Mouse (Mus musculus) C2C12 (cell line): Measurements from ENCODE around the gene Capn2. TPM values are rescaled to one million over a fixed set of nuclear protein-coding genes. Genes with fewer than 3 reads are reported as not detected.

Experiments used
- H3K27me3 ChIP-seq: one replicate; pipeline ENCODE4 v1.6.1; 2011; ENCODE audit not compliant: control insufficient read depth, insufficient read depth, insufficient read length
- H3K36me3 ChIP-seq: one replicate; pipeline ENCODE4 v1.6.1; 2011; ENCODE audit not compliant: control insufficient read depth, insufficient read depth
- H3K4me3 ChIP-seq: one replicate; pipeline ENCODE4 v1.5.1; 2011; ENCODE audit warnings: mild to moderate bottlenecking, control low read depth; ENCODE audit not compliant: poor library complexity, insufficient read depth, severe bottlenecking
- H3K79me2 ChIP-seq: one replicate; pipeline ENCODE4 v1.6.1; 2011; ENCODE audit not compliant: control insufficient read depth, insufficient read depth
- H3K79me3 ChIP-seq: one replicate; pipeline ENCODE4 v1.6.1; 2011; ENCODE audit warnings: low read depth, control low read depth
- H3ac ChIP-seq: one replicate; pipeline ENCODE3; 2011; ENCODE audit warnings: low read depth; ENCODE audit not compliant: control insufficient read depth, insufficient read length
- CEBPB ChIP-seq: IDR thresholded peaks from one replicate; pipeline ENCODE4 v1.6.1; 2011; ENCODE audit warnings: low read depth, mild to moderate bottlenecking, control low read depth, moderate library complexity
- CTCF ChIP-seq: IDR thresholded peaks from one replicate; pipeline ENCODE4 v1.5.1; 2011; ENCODE audit not compliant: control insufficient read depth, insufficient read depth, insufficient read length
- FOSL1 ChIP-seq: IDR thresholded peaks from one replicate; pipeline ENCODE4 v1.8.0; 2011; ENCODE audit warnings: mild to moderate bottlenecking, low read length; ENCODE audit not compliant: poor library complexity, insufficient read depth, severe bottlenecking
- MAX ChIP-seq: IDR thresholded peaks from one replicate; pipeline ENCODE4 v1.6.1; 2011; ENCODE audit warnings: mild to moderate bottlenecking, control low read depth
- MYOD1 ChIP-seq: IDR thresholded peaks from one replicate; pipeline ENCODE4 v1.6.1; 2011; ENCODE audit warnings: low read depth; ENCODE audit not compliant: control insufficient read depth, insufficient read length
- MYOG ChIP-seq: IDR thresholded peaks from one replicate; pipeline ENCODE4 v1.6.1; 2011; ENCODE audit not compliant: control insufficient read depth, insufficient read length; ENCODE audit errors: extremely low read depth
- USF1 ChIP-seq: IDR thresholded peaks from one replicate; pipeline ENCODE4 v1.6.1; 2011; ENCODE audit warnings: low read depth, mild to moderate bottlenecking, control low read depth, moderate library complexity
- polyA plus RNA-seq: library from polyadenylated mRNA; unstranded; fragments of >200 nt; fragmentation: generic; extraction: Trizol; gene quantifications from one replicate; pipeline ENCODE4 v1.2.1, GENCODE M21; 2012; ENCODE audit warnings: missing spikeins

Gene Capn2
- polyA plus RNA-seq, 1 experiment = 171 TPM

GRCm38 (mm10) chr1:182425176-182425575 lies 92.2 kb downstream of the Capn2 start:
- no peak overlapping the region for H3ac ChIP-seq

DNA sequence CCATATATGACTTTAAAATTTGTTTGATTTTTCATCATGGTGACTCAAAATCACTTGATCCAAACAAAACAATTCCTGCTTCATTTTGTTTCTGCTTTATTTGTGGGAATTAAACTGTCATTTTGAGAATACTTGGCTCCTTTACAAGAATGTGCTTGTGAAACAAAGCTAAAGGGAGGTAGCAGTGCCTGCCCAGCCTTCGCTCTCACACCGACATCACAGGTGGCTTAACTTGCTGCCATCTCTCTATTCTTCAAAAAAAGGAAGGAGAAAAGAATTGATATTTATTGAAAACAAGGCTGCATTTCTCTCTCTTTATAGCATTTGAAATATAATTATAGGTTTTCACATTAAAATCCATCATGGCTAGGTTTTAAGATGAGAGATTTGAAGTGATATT lies 93.1 kb downstream of the Capn2 start:
- Histone ChIP-seq H3K4me3 (no peak overlapping the region), H3K79me3 (peaks cover 20% of the 10 kb centered on the region), H3K79me2 (peaks cover 78% of the 10 kb centered on the region), H3K36me3 (no peaks in the 10 kb centered on the region), H3ac (no peak overlapping the region), H3K27me3 (no peaks in the 10 kb centered on the region)
- TF ChIP-seq MAX = no peak
- no peak for TF ChIP-seq MYOG
- no peak for TF ChIP-seq CTCF
- TF ChIP-seq MYOD1 = no peak
- no peak for TF ChIP-seq USF1
- no peak for TF ChIP-seq FOSL1
- no peak for TF ChIP-seq CEBPB

More at GRCm38 (mm10) chr1:182425176-182425575, 92.2 kb downstream of the Capn2 start:
- H3K79me2 ChIP-seq = peaks cover 69% of the 10 kb centered on the region
- no peaks in the 10 kb centered on the region for H3K36me3 ChIP-seq
- TF ChIP-seq USF1 (no peak), FOSL1 (no peak), CEBPB (no peak), MYOG (no peak), CTCF (no peak), MYOD1 (no peak), MAX (no peak)
- H3K4me3 ChIP-seq = no peak overlapping the region
- peaks cover 20% of the 10 kb centered on the region for H3K79me3 ChIP-seq
- H3K27me3 ChIP-seq = no peaks in the 10 kb centered on the region

DNA sequence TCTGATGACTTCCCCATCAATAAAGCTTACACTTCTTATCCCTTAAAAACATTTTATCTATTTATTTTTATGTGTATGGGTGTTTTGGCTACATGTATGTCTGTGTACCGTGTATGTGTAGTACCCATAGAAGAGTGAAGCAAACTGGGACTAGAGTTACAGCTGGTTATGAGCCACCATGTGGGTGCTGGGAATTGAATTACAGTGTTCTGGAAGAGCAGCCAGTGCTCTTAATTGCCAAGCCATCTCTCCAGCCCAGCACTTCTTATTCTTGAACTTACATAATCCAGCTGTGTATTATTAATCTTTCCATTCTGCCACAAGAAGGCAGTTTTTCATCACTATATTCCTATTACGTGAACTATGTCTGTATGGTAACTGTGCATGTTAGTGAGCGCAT lies 97.9 kb downstream of the Capn2 start:
- Histone ChIP-seq H3K4me3 (no peak overlapping the region), H3K79me3 (peaks cover 40% of the 10 kb centered on the region), H3K79me2 (peaks cover 92% of the 10 kb centered on the region), H3K27me3 (no peaks in the 10 kb centered on the region), H3K36me3 (no peaks in the 10 kb centered on the region), H3ac (no peak overlapping the region)
- TF ChIP-seq MYOD1 (no peak), CTCF (no peak), CEBPB (no peak)

Other genes starting within 250 kb of the Capn2 start
- 121 TPM for gene Degs1, start 234.8 kb downstream of the Capn2 start, polyA plus RNA-seq
- 16.9 TPM for gene Fbxo28, start 176.0 kb downstream of the Capn2 start, polyA plus RNA-seq
- 7.5 TPM for gene Trp53bp2, start 108.4 kb downstream of the Capn2 start, polyA plus RNA-seq
- not detected for gene Capn8, start 47.4 kb upstream of the Capn2 start, polyA plus RNA-seq
- not detected for gene Ccdc185, start 231.6 kb upstream of the Capn2 start, polyA plus RNA-seq
- gene Susd4, start 246.3 kb upstream of the Capn2 start, polyA plus RNA-seq = 0.07 TPM